In genomic region chr12:110695676-110696171, GRCm38 (mm10) we compare ENCODE assay signal across 9 mouse cellular contexts. TPM values are rescaled to one million over a fixed set of nuclear protein-coding genes. Genes with fewer than 3 reads are reported as not detected.
DNase-seq lines count a peak whose midpoint lies in the region; ATAC-seq and TF ChIP-seq lines count a peak whose summit lies in the region.
"Had no signal": no experiment of that assay in that cellular context is flagged by ENCODE, and none has a peak within 500 bp of the region (broad histone marks: within the 10 kb centered on the region; RNA-seq: fewer than 3 reads in every experiment).

No protein-coding gene starts in this region.

- DNase-seq in MEL (ENCODE audit: low read depth, low spot score), result peak; percentile 54
- peak; percentile 68 to 78 for DNase-seq in kidney, postnatal 4 days
- DNase-seq in neural tube, embryonic 11.5 days (ENCODE audit: low spot score), result peak; percentile 73

- TF ChIP-seq EP300 in MEL (IDR thresholded peaks at IDR 0.05; ENCODE audit: low read depth in 1 of 2, low read length in 2 of 2), result no peak

- H3K4me1 ChIP-seq in MEL (ENCODE audit: control insufficient read depth in 1 of 2, insufficient read depth in 2 of 2, low read length in 2 of 2), result peaks cover 2 to 29% of the 10 kb centered on the region in 2 experiments; a peak in 3 of 4 replicates
- H3K4me1 ChIP-seq in bone marrow, adult 2 months (ENCODE audit: control insufficient read depth, insufficient read depth, low read length), result peaks cover 4% of the 10 kb centered on the region
- peaks cover 3% of the 10 kb centered on the region for H3K4me1 ChIP-seq in embryonic fibroblast, embryonic 13.5 days (ENCODE audit: control insufficient read depth, insufficient read depth, low read length)
- H3K4me1 ChIP-seq in heart, embryonic 15.5 days (replicated peaks), result peaks cover 37% of the 10 kb centered on the region
- peaks cover 54% of the 10 kb centered on the region for H3K4me1 ChIP-seq in liver, embryonic 15.5 days (replicated peaks)
- H3K4me1 ChIP-seq in neural tube, embryonic 11.5 days (ENCODE audit: control insufficient read depth, insufficient read depth, low read length), result peaks cover 12% of the 10 kb centered on the region; the same call in 1 of the 2 replicates

- no peak for TF ChIP-seq CTCF in MEL (IDR thresholded peaks at IDR 0.05 in 2 of 3, conservative IDR thresholded peaks at IDR 0.05 in 1 of 3; ENCODE audit: control insufficient read depth in 1 of 3, insufficient read depth in 1 of 3, low read depth in 2 of 3, low read length in 3 of 3, poor library complexity in 1 of 3, severe bottlenecking in 1 of 3)
- no peak for TF ChIP-seq CTCF in bone marrow, adult 2 months (IDR thresholded peaks at IDR 0.05; ENCODE audit: control insufficient read depth, insufficient read depth, low read length)
- TF ChIP-seq CTCF in embryonic fibroblast, embryonic 13.5 days (IDR thresholded peaks at IDR 0.05; ENCODE audit: borderline replicate concordance, insufficient read depth, low read length), result no peak

- peak overlapping the region; percentile 63 to 81 for H3K4me3 ChIP-seq in MEL (ENCODE audit: control insufficient read depth in 1 of 2, insufficient read depth in 1 of 2, low read depth in 2 of 2, low read length in 2 of 2)
- peak overlapping the region; percentile 86 for H3K4me3 ChIP-seq in bone marrow, adult 2 months (replicated peaks; ENCODE audit: control insufficient read depth, low read depth, low read length)
- peak overlapping the region; percentile 71 for H3K4me3 ChIP-seq in embryonic fibroblast, embryonic 13.5 days (ENCODE audit: insufficient read depth, low read length)
- peak overlapping the region; percentile 98 for H3K4me3 ChIP-seq in heart, embryonic 15.5 days
- peak overlapping the region; percentile 100 for H3K4me3 ChIP-seq in liver, embryonic 15.5 days (replicated peaks)
- peak overlapping the region; percentile 100 for H3K4me3 ChIP-seq in neural tube, embryonic 11.5 days (ENCODE audit: low read depth, low read length)

- no peaks in the 10 kb centered on the region for H3K27me3 ChIP-seq in MEL (ENCODE audit: control insufficient read depth in 1 of 2, insufficient read depth in 2 of 2, low read length in 2 of 2)
- H3K27me3 ChIP-seq in heart, embryonic 15.5 days, result no peaks in the 10 kb centered on the region
- no peaks in the 10 kb centered on the region for H3K27me3 ChIP-seq in liver, embryonic 15.5 days
- no peaks in the 10 kb centered on the region for H3K27me3 ChIP-seq in neural tube, embryonic 11.5 days (ENCODE audit: control insufficient read depth, insufficient read depth, low read length)

- peaks cover 15 to 44% of the 10 kb centered on the region in 2 experiments for H3K36me3 ChIP-seq in MEL (ENCODE audit: control insufficient read depth in 1 of 2, insufficient read depth in 2 of 2, low read length in 2 of 2)
- H3K36me3 ChIP-seq in heart, embryonic 15.5 days, result peaks cover 22% of the 10 kb centered on the region
- H3K36me3 ChIP-seq in liver, embryonic 15.5 days (replicated peaks), result peaks cover 33% of the 10 kb centered on the region
- H3K36me3 ChIP-seq in neural tube, embryonic 11.5 days (ENCODE audit: control insufficient read depth, insufficient read depth, low read length), result peaks cover 4% of the 10 kb centered on the region

- no peak for TF ChIP-seq RAD21 in MEL (IDR thresholded peaks at IDR 0.05; ENCODE audit: low read depth, low read length)

- H3K9me3 ChIP-seq in MEL (replicated peaks; ENCODE audit: insufficient read depth, low read length), result no peaks in the 10 kb centered on the region
- no peaks in the 10 kb centered on the region for H3K9me3 ChIP-seq in heart, embryonic 15.5 days (replicated peaks)
- no peaks in the 10 kb centered on the region for H3K9me3 ChIP-seq in liver, embryonic 15.5 days (replicated peaks)
- H3K9me3 ChIP-seq in neural tube, embryonic 11.5 days (ENCODE audit: control insufficient read depth, low read length), result no peaks in the 10 kb centered on the region

- under 1% methylated on average over 54 of the region's 55 CpGs for WGBS in bone marrow, adult 2 months
- under 1% methylated on average over 55 of the region's 55 CpGs for WGBS in heart, embryonic 15.5 days
- 0% methylated on average over 51 of the region's 55 CpGs for WGBS in liver, embryonic 15.5 days (ENCODE audit: insufficient replicate concordance)
- WGBS in neural tube, embryonic 11.5 days, result under 1% methylated on average over 45 of the region's 55 CpGs

- ATAC-seq in heart, embryonic 15.5 days (replicated peaks; ENCODE audit: insufficient number of reproducible peaks, insufficient read depth, low FRiP score, low read depth), result peak; percentile 51
- ATAC-seq in liver, embryonic 15.5 days (ENCODE audit: insufficient read depth), result peak; percentile 51
- peak; percentile 67 for ATAC-seq in neural tube, embryonic 11.5 days (ENCODE audit: insufficient read depth, low FRiP score, low TSS enrichment)
- ATAC-seq in monocyte, adult 5-6 weeks (replicated peaks; ENCODE audit: insufficient number of reproducible peaks, low FRiP score, low TSS enrichment, poor library complexity, severe bottlenecking), result no peak

- H3K27ac ChIP-seq in MEL (ENCODE audit: control insufficient read depth, low read depth, low read length), result peak overlapping the region; percentile 66
- H3K27ac ChIP-seq in bone marrow, adult 2 months (ENCODE audit: control insufficient read depth, insufficient read depth, low read depth, low read length, poor library complexity), result peak overlapping the region; percentile 93
- peak overlapping the region; percentile 54 for H3K27ac ChIP-seq in embryonic fibroblast, embryonic 13.5 days (ENCODE audit: insufficient read depth, low read length)
- H3K27ac ChIP-seq in heart, embryonic 15.5 days, result peak overlapping the region; percentile 96
- H3K27ac ChIP-seq in liver, embryonic 15.5 days (replicated peaks), result peak overlapping the region; percentile 98
- peak overlapping the region; percentile 96 for H3K27ac ChIP-seq in neural tube, embryonic 11.5 days (ENCODE audit: low read depth, low read length)

- peak overlapping the region; percentile 65 for H3K4me2 ChIP-seq in heart, embryonic 15.5 days
- H3K4me2 ChIP-seq in liver, embryonic 15.5 days, result peak overlapping the region; percentile 90
- H3K4me2 ChIP-seq in neural tube, embryonic 11.5 days (ENCODE audit: low read depth), result peak overlapping the region; percentile 56

- H3K79me2 ChIP-seq in MEL (ENCODE audit: control insufficient read depth, insufficient read depth, low read length, poor library complexity), result peaks cover 35% of the 10 kb centered on the region

- TF ChIP-seq POLR2A in MEL (IDR thresholded peaks at IDR 0.05; ENCODE audit: control insufficient read depth in 1 of 2, insufficient read depth in 1 of 2, low read depth in 1 of 2, low read length in 2 of 2, poor library complexity in 1 of 2), result no peak
- TF ChIP-seq POLR2A in bone marrow, adult 2 months (IDR thresholded peaks at IDR 0.05; ENCODE audit: borderline replicate concordance, control insufficient read depth, low read depth, low read length), result no peak
- no peak for TF ChIP-seq POLR2A in embryonic fibroblast, embryonic 13.5 days (IDR thresholded peaks at IDR 0.05; ENCODE audit: low read depth, low read length)

- H3K9ac ChIP-seq in MEL (ENCODE audit: control insufficient read depth, low read depth, low read length, poor library complexity, severe bottlenecking), result peak overlapping the region; percentile 86
- H3K9ac ChIP-seq in heart, embryonic 15.5 days, result peak overlapping the region; percentile 99
- H3K9ac ChIP-seq in liver, embryonic 15.5 days, result peak overlapping the region; percentile 100
- H3K9ac ChIP-seq in neural tube, embryonic 11.5 days (ENCODE audit: low read length), result peak overlapping the region; percentile 99

TF ChIP-seq in MEL, 35 proteins besides CTCF, POLR2A, EP300 and RAD21 (continues in another document):
- 0 out of 2 replicates have a peak, but pooled peaks have one; percentile 68 for TF ChIP-seq CHD1 (IDR thresholded peaks at IDR 0.05; ENCODE audit: low read depth, low read length)

RNA-seq across cellular contexts. Expression of gene Hsp90aa1, which starts 6.8 kb away (rescaled TPM):
- total RNA-seq in MEL (2012; rRNA removed), result 1,509 and 1,517 TPM in 2 replicates
- polyA plus RNA-seq in MEL (2012; ENCODE audit: insufficient read depth in 1 of 2, insufficient read length in 2 of 2, low read depth in 1 of 2, low replicate concordance in 2 of 2, missing spikeins in 1 of 2), result 1,000 to 10,000 TPM in 1 of 2 experiments, 100 to 1,000 TPM in 1; 913 to 1,471 TPM
- polyA plus RNA-seq in bone marrow, adult 2 months (2011; ENCODE audit: insufficient read depth, insufficient read length, low replicate concordance, missing spikeins), result 294 and 808 TPM in 2 replicates
- polyA plus RNA-seq in embryonic fibroblast, embryonic 13.5 days (2011; ENCODE audit: insufficient read length, low read depth, missing spikeins), result 645 and 834 TPM in 2 replicates
- polyA plus RNA-seq in heart, embryonic 15.5 days (2015; fragmentation: Nextera tagmentation; extraction: Ambion mirVana), result 595 and 603 TPM in 2 replicates
- polyA plus RNA-seq in liver, embryonic 15.5 days (2015; fragmentation: Nextera tagmentation; extraction: Ambion mirVana), result 464 and 536 TPM in 2 replicates
- polyA plus RNA-seq in neural tube, embryonic 11.5 days (2014; fragmentation: Nextera tagmentation; extraction: Ambion mirVana), result 1,365 and 1,445 TPM in 2 replicates
- total RNA-seq in monocyte, adult 5-6 weeks (2017), result 735 to 877 TPM (median 802 TPM) in 3 replicates

RNA-seq across cellular contexts. Expression of gene 1700001K19Rik, which starts 13.3 kb away (rescaled TPM):
- total RNA-seq in MEL (2012; rRNA removed), result not detected in 2 replicates
- polyA plus RNA-seq in MEL (2012; ENCODE audit: insufficient read depth in 1 of 2, insufficient read length in 2 of 2, low read depth in 1 of 2, low replicate concordance in 2 of 2, missing spikeins in 1 of 2), result under 1 TPM in 1 of 2 experiments, not detected in 1; 0.29 TPM
- not detected in 2 replicates for polyA plus RNA-seq in bone marrow, adult 2 months (2011; ENCODE audit: insufficient read depth, insufficient read length, low replicate concordance, missing spikeins)
- polyA plus RNA-seq in embryonic fibroblast, embryonic 13.5 days (2011; ENCODE audit: insufficient read length, low read depth, missing spikeins), result not detected in 2 replicates
- not detected in 2 replicates for polyA plus RNA-seq in heart, embryonic 15.5 days (2015; fragmentation: Nextera tagmentation; extraction: Ambion mirVana)
- not detected in 2 replicates for polyA plus RNA-seq in liver, embryonic 15.5 days (2015; fragmentation: Nextera tagmentation; extraction: Ambion mirVana)
- not detected in 2 replicates for polyA plus RNA-seq in neural tube, embryonic 11.5 days (2014; fragmentation: Nextera tagmentation; extraction: Ambion mirVana)
- total RNA-seq in monocyte, adult 5-6 weeks (2017), result not detected in 3 replicates
- total RNA-seq: heart, postnatal 36 days had no signal

RNA-seq across cellular contexts. Expression of gene Wdr20, which starts 42.0 kb away (rescaled TPM):
- 21.9 and 25.8 TPM in 2 replicates for total RNA-seq in MEL (2012; rRNA removed)
- polyA plus RNA-seq in MEL (2012; ENCODE audit: insufficient read depth in 1 of 2, insufficient read length in 2 of 2, low read depth in 1 of 2, low replicate concordance in 2 of 2, missing spikeins in 1 of 2), result 10 to 100 TPM in 1 of 2 experiments, not detected in 1; 18.8 TPM
- 7.8 and 16.6 TPM in 2 replicates for polyA plus RNA-seq in bone marrow, adult 2 months (2011; ENCODE audit: insufficient read depth, insufficient read length, low replicate concordance, missing spikeins)
- polyA plus RNA-seq in embryonic fibroblast, embryonic 13.5 days (2011; ENCODE audit: insufficient read length, low read depth, missing spikeins), result 18.1 and 22.8 TPM in 2 replicates
- 14.7 and 17.8 TPM in 2 replicates for polyA plus RNA-seq in heart, embryonic 15.5 days (2015; fragmentation: Nextera tagmentation; extraction: Ambion mirVana)
- polyA plus RNA-seq in liver, embryonic 15.5 days (2015; fragmentation: Nextera tagmentation; extraction: Ambion mirVana), result 8.6 and 9.1 TPM in 2 replicates
- polyA plus RNA-seq in neural tube, embryonic 11.5 days (2014; fragmentation: Nextera tagmentation; extraction: Ambion mirVana), result 23.6 and 26.2 TPM in 2 replicates
- 42.6 to 73.3 TPM (median 57.7 TPM) in 3 replicates for total RNA-seq in monocyte, adult 5-6 weeks (2017)
